Mouse (Mus musculus): Measurements from ENCODE around the gene Lhfpl5.

DNA sequence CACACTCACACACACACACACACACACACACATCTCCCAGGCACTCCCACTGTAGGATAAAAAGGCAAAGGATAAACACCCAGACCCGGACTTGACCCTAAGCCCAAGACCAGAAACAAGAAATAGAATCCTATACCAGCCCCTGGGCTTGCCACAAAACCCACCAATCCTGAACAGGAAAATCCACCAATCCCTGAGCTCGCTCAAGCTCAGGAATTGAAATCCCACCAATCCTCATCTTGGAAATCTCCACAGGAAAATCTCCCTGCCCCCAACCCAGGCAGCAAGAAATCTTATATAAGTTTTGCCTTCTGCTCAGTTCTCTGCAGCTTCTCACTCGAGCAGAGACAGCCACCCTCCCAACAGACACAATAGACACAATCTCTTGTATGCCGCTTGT is 46.3 kb upstream of the Lhfpl5 start:
- TF ChIP-seq SRF (IDR thresholded peaks at IDR 0.05; ENCODE audit: control insufficient read depth, insufficient read length, low read depth) (no peak), POLR2A (IDR thresholded peaks at IDR 0.05; ENCODE audit: insufficient read length, low read depth) (no peak)

All from myocyte (in vitro differentiated cells).